Mouse (Mus musculus) embryonic fibroblast, embryonic 13.5 days (primary cell): ENCODE data around the gene Noct. TPM values are rescaled to one million over a fixed set of nuclear protein-coding genes. Genes with fewer than 3 reads are reported as not detected.
A peak's percentile ranks its signal among the peaks of the same experiment; 100 is the strongest.

Experiments
- H3K27ac ChIP-seq: 2 replicates; pipeline ENCODE4 v1.5.1; 2012; ENCODE audit warnings: low read length, control low read depth, inconsistent platforms; ENCODE audit not compliant: insufficient read depth
- H3K4me1 ChIP-seq: 2 replicates; pipeline ENCODE4 v1.6.1; 2011; ENCODE audit warnings: low read length; ENCODE audit not compliant: control insufficient read depth, insufficient read depth
- H3K4me3 ChIP-seq: 2 replicates; pipeline ENCODE4 v1.5.1; 2011; ENCODE audit warnings: mild to moderate bottlenecking, control low read depth, low read length; ENCODE audit not compliant: insufficient read depth
- CTCF ChIP-seq: IDR thresholded peaks from 2 replicates; pipeline ENCODE4 v1.5.1; 2011; ENCODE audit warnings: mild to moderate bottlenecking, control low read depth, low read length, moderate library complexity, borderline replicate concordance; ENCODE audit not compliant: insufficient read depth
- POLR2A ChIP-seq: IDR thresholded peaks from 2 replicates; pipeline ENCODE4 v1.6.1; 2011; ENCODE audit warnings: low read depth, mild to moderate bottlenecking, control low read depth, low read length, moderate library complexity
- polyA plus RNA-seq: library from polyadenylated mRNA; stranded (reverse); fragments of >200 nt; gene quantifications from 2 replicates; pipeline ENCODE4 v1.2.4, GENCODE M21; 2011; ENCODE audit warnings: low read depth; ENCODE audit not compliant: missing spikeins, insufficient read length

The Noct gene
- polyA plus RNA-seq, 1 experiment: 17.3 TPM

- H3K27ac ChIP-seq: no peak overlapping the region
- H3K4me1 ChIP-seq: peaks cover 15% of the 10 kb centered on the region
- TF ChIP-seq CTCF (no peak), POLR2A (no peak)
- H3K4me3 ChIP-seq: no peak overlapping the region
Observed at GRCm38 (mm10) chr3:51219213-51219612, 5.0 kb upstream of the Noct start.

- no peak overlapping the region for H3K4me3 ChIP-seq
- TF ChIP-seq CTCF (no peak), POLR2A (no peak)
- H3K27ac ChIP-seq: 0 out of 2 replicates have a peak overlapping the region, but pooled peaks have one; percentile 9
- peaks cover 15% of the 10 kb centered on the region for H3K4me1 ChIP-seq
Observed at GRCm38 (mm10) chr3:51220846-51221245, 3.4 kb upstream of the Noct start.

- H3K4me1 ChIP-seq: peaks cover 15% of the 10 kb centered on the region
- H3K4me3 ChIP-seq: no peak overlapping the region
- TF ChIP-seq POLR2A: no peak
- no peak for TF ChIP-seq CTCF
- no peak overlapping the region for H3K27ac ChIP-seq
Observed at GRCm38 (mm10) chr3:51221847-51222246, 2.4 kb upstream of the Noct start.

DNA sequence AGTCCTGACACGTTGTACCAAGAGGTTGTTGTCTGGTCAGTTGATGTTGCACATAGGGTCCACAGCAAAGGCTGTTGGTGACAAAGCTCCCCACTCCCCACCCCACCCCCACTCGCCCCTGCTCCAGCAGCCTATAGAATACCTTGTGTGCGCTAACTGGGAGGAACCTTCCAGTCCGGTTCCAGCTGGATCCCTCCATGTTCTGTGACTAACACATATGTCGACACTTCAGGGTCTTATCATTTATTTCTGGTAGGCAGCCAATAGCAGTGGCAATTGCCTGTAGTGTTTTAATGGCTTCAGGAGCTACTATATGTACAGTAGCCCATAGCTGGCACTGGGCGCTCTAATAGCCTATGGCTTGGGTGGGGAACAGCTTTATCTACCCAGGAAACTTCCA, 1.9 kb upstream of the Noct start:
- H3K4me3 ChIP-seq: no peak overlapping the region
- H3K4me1 ChIP-seq: peaks cover 15% of the 10 kb centered on the region
- TF ChIP-seq POLR2A (no peak), CTCF (no peak)
- H3K27ac ChIP-seq: no peak overlapping the region

DNA sequence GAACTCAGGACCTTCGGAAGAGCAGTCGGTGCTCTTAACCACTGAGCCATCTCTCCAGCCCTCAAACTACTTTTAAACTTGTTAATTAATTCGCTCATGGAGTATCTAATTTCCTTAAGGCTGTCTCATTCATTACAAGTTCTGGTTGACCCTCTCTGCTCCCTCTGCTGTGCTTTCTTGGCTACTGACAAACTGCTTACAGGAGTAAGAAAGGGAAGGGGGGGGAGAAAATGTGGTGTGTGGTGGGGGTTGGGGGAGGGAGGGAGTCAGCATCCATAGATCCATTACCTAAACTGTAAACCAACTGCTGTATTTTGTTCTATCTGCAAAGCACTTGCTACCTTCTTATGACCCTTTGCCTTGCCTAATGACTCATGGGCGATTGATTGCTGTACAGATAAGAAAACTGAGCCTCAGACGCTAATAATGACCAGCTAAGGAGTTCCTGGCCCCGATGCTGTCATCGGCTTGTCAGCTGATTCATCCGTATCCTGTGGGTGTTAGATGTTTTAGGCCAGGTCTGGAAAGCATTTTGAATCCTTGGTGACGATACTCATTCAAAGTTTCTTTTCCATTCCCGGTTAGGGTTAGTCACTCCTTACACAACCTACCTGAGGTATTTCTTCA, 1.3 kb upstream of the Noct start:
- no peak overlapping the region for H3K27ac ChIP-seq
- peaks cover 15% of the 10 kb centered on the region for H3K4me1 ChIP-seq
- no peak overlapping the region for H3K4me3 ChIP-seq
- no peak for TF ChIP-seq POLR2A
- TF ChIP-seq CTCF: no peak

DNA sequence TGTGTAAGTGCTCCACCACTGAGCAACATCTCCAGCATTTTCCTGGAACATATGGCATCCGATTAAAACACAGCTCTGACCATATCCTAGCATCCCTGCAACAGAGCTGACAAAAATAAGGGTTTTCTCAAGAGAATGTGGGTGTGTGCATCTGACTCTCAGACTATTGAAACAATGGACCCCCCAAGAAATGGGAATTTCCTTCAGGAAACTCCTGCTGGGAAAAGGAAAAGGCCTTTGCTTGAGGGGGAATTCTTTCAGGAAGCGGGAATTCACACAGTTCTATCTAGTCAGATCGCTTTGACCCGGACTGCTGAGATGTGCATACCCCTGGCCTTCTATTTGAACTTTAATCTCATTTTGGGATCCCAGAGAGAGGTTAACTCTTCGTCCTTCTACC, 691 bp upstream of the Noct start:
- peak overlapping the region; percentile 87 for H3K4me3 ChIP-seq
- TF ChIP-seq CTCF: no peak
- TF ChIP-seq POLR2A: no peak
- H3K27ac ChIP-seq: peak overlapping the region; percentile 96
- H3K4me1 ChIP-seq: peaks cover 15% of the 10 kb centered on the region

DNA sequence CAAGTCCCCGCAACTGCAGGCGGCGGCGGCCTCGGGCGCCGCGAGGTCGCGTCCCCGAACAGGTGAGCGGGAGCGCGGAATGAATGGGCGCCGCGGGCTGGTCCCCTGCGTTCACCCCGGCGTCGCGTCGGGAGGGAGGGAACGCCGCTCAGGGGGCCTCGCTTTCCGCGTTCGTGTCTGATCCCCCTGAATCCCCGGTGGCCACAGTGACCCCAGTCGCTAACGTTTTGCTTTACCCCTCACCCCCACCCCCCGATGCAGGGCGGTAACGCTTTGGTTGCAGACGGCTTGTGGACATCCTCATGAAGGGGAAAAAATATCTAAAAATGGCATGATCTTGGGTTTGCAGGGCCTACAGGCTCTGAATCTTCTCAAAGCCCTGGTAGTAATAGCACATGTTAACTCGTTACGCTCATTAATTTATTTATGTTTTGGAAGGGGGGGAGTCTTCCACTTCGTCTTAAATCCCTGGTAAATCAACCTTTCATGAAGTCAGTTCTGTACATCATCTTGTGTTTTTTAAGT, 1.0 kb downstream of the Noct start:
- Histone ChIP-seq H3K4me1 (peaks cover 10% of the 10 kb centered on the region), H3K27ac (peak overlapping the region; percentile 96; the same call in 1 of the 2 replicates), H3K4me3 (peak overlapping the region; percentile 87)
- no peak for TF ChIP-seq POLR2A
- TF ChIP-seq CTCF: no peak

- TF ChIP-seq POLR2A: no peak
- no peak for TF ChIP-seq CTCF
- Histone ChIP-seq H3K4me1 (peaks cover 13% of the 10 kb centered on the region), H3K27ac (no peak overlapping the region), H3K4me3 (peak overlapping the region; percentile 69)
Observed at GRCm38 (mm10) chr3:51225979-51226378, 1.7 kb downstream of the Noct start.

- H3K27ac ChIP-seq: no peak overlapping the region
- peaks cover 11% of the 10 kb centered on the region for H3K4me1 ChIP-seq
- H3K4me3 ChIP-seq: peak overlapping the region; percentile 69
- no peak for TF ChIP-seq CTCF
- no peak for TF ChIP-seq POLR2A
Observed at GRCm38 (mm10) chr3:51226601-51227000, 2.4 kb downstream of the Noct start.

DNA sequence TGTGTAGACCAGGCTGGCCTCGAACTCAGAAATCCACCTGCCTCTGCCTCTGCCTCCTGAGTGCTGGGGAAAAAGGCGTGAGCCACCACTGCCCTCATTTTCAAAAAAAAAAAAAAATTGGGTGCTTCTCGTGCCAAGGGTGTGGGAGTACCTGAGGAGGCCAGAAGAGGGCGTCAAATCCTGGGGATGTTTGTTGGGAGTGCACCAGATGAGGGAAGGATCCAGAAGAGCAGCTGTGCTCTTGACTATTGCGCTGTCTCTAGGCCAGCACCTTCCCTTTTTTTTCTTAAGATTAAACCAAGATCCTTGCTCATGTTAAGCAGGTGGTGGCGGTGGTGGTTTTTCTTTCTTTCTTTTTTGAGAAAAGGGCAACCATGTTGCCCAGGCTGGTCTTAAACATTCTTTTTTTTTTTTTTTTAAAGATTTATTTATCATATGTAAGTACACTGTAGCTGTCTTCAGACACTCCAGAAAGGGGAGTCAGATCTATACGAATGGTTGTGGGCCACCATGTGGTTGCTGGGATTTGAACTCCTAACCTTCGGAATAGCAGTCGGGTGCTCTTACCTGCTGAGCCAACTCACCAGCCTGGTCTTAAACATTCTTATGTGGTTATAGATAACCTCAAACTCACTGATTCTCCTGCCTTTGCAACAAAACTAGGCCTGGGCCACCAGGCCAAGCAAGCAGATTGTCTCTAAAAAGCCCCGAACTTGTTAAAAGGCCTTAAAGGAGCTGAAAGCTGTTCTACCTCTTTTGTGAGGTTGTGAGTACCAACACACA, 4.0 kb downstream of the Noct start:
- no peak overlapping the region for H3K27ac ChIP-seq
- H3K4me1 ChIP-seq: peaks cover 11% of the 10 kb centered on the region
- H3K4me3 ChIP-seq: no peak overlapping the region
- TF ChIP-seq POLR2A (no peak), CTCF (0 out of 2 replicates have a peak, but pooled peaks have one; percentile 21)
